Mouse (Mus musculus) cortical plate, adult 2 months (tissue): ENCODE results near the gene Cul9. TPM values are rescaled to one million over a fixed set of nuclear protein-coding genes. Genes with fewer than 3 reads are reported as not detected.

Experiments
- H3K27ac ChIP-seq: fragments of 200-500 bp; 2 replicates; pipeline ENCODE4 v1.5.1; 2012; ENCODE audit warnings: low read length, control low read depth, inconsistent platforms; ENCODE audit not compliant: insufficient read depth
- H3K4me1 ChIP-seq: fragments of 200-500 bp; 2 replicates; pipeline ENCODE4 v1.6.1; 2011; ENCODE audit warnings: low read length; ENCODE audit not compliant: control insufficient read depth, insufficient read depth
- H3K4me3 ChIP-seq: fragments of 200-500 bp; 2 replicates; pipeline ENCODE4 v1.5.1; 2011; ENCODE audit warnings: mild to moderate bottlenecking, low read length, control low read depth; ENCODE audit not compliant: insufficient read depth
- CTCF ChIP-seq: fragments of 200-500 bp; IDR thresholded peaks from 2 replicates; pipeline ENCODE4 v1.5.1; 2011; ENCODE audit warnings: mild to moderate bottlenecking, control low read depth, low read length; ENCODE audit not compliant: insufficient read depth; ENCODE audit errors: extremely low read depth
- POLR2A ChIP-seq: fragments of 200-500 bp; IDR thresholded peaks from 2 replicates; pipeline ENCODE4 v1.6.1; 2011; ENCODE audit warnings: mild to moderate bottlenecking, low read length, control low read depth; ENCODE audit not compliant: insufficient read depth; ENCODE audit errors: extremely low read depth
- polyA plus RNA-seq: library from polyadenylated mRNA; depleted of rRNA; stranded (reverse); fragments of >200 nt; gene quantifications from 2 replicates; pipeline ENCODE4 v1.2.3, GENCODE M21; 2012

The Cul9 gene
- polyA plus RNA-seq, 1 experiment, result 60.0 TPM

- peak overlapping the region; percentile 77 for H3K4me3 ChIP-seq
- TF ChIP-seq POLR2A (no peak), CTCF (no peak)
- H3K4me1 ChIP-seq, result peaks cover 2% of the 10 kb centered on the region; the same call in 1 of the 2 replicates
Observed at GRCm38 (mm10) chr17:46554977-46555672, 8.9 kb upstream of the Cul9 start.

GRCm38 (mm10) chr17:46554646-46554976, 8.4 kb upstream of the Cul9 start:
- Histone ChIP-seq H3K27ac (peak overlapping the region; percentile 95; the same call in 1 of the 2 replicates), H3K4me1 (peaks cover 2% of the 10 kb centered on the region; the same call in 1 of the 2 replicates), H3K4me3 (peak overlapping the region; percentile 77)
- no peak for TF ChIP-seq CTCF
- no peak; the same call in 1 of the 2 replicates for TF ChIP-seq POLR2A

More at GRCm38 (mm10) chr17:46554977-46555672, 8.9 kb upstream of the Cul9 start:
- H3K27ac ChIP-seq, result peak overlapping the region; percentile 95

GRCm38 (mm10) chr17:46553926-46554325, 7.7 kb upstream of the Cul9 start:
- H3K4me1 ChIP-seq, result peaks cover 2% of the 10 kb centered on the region; the same call in 1 of the 2 replicates
- TF ChIP-seq CTCF, result no peak
- TF ChIP-seq POLR2A, result no peak
- peak overlapping the region; percentile 73; the same call in 1 of the 2 replicates for H3K27ac ChIP-seq
- peak overlapping the region; percentile 77 for H3K4me3 ChIP-seq

GRCm38 (mm10) chr17:46553469-46553868, 7.3 kb upstream of the Cul9 start:
- H3K27ac ChIP-seq, result peak overlapping the region; percentile 73
- peak overlapping the region; percentile 77 for H3K4me3 ChIP-seq
- H3K4me1 ChIP-seq, result peaks cover 2% of the 10 kb centered on the region; the same call in 1 of the 2 replicates
- TF ChIP-seq POLR2A, result no peak
- TF ChIP-seq CTCF, result no peak

GRCm38 (mm10) chr17:46552841-46553423, 6.7 kb upstream of the Cul9 start:
- peak; percentile 83 for TF ChIP-seq POLR2A
- TF ChIP-seq CTCF, result no peak
- peaks cover 2% of the 10 kb centered on the region; the same call in 1 of the 2 replicates for H3K4me1 ChIP-seq
- peak overlapping the region; percentile 73 for H3K27ac ChIP-seq
- peak overlapping the region; percentile 77 for H3K4me3 ChIP-seq

- H3K4me1 ChIP-seq, result peaks cover 2% of the 10 kb centered on the region; the same call in 1 of the 2 replicates
- no peak overlapping the region for H3K4me3 ChIP-seq
- no peak overlapping the region for H3K27ac ChIP-seq
- TF ChIP-seq POLR2A (no peak), CTCF (no peak)
Observed at GRCm38 (mm10) chr17:46552151-46552550, 6.0 kb upstream of the Cul9 start.

- no peak for TF ChIP-seq CTCF
- TF ChIP-seq POLR2A, result no peak
- no peak overlapping the region for H3K4me3 ChIP-seq
- H3K27ac ChIP-seq, result no peak overlapping the region
- peaks cover 3% of the 10 kb centered on the region; the same call in 1 of the 2 replicates for H3K4me1 ChIP-seq
Observed at GRCm38 (mm10) chr17:46551369-46551768, 5.2 kb upstream of the Cul9 start.

- no peak for TF ChIP-seq CTCF
- TF ChIP-seq POLR2A, result no peak
- Histone ChIP-seq H3K27ac (no peak overlapping the region), H3K4me1 (peaks cover 3% of the 10 kb centered on the region; the same call in 1 of the 2 replicates), H3K4me3 (no peak overlapping the region)
Observed at GRCm38 (mm10) chr17:46550904-46551303, 4.7 kb upstream of the Cul9 start.

- peaks cover 3% of the 10 kb centered on the region; the same call in 1 of the 2 replicates for H3K4me1 ChIP-seq
- H3K4me3 ChIP-seq, result no peak overlapping the region
- H3K27ac ChIP-seq, result no peak overlapping the region
- no peak for TF ChIP-seq CTCF
- TF ChIP-seq POLR2A, result no peak
Observed at GRCm38 (mm10) chr17:46549642-46550041, 3.5 kb upstream of the Cul9 start.

GRCm38 (mm10) chr17:46549193-46549592, 3.0 kb upstream of the Cul9 start:
- TF ChIP-seq POLR2A (no peak), CTCF (peak; percentile 39)
- Histone ChIP-seq H3K4me1 (peaks cover 3% of the 10 kb centered on the region; the same call in 1 of the 2 replicates), H3K27ac (no peak overlapping the region)

More at GRCm38 (mm10) chr17:46549193-46549592, 3.0 kb upstream of the Cul9 start:
- no peak overlapping the region for H3K4me3 ChIP-seq
